Mouse (Mus musculus) forebrain, embryonic 11.5 days (tissue): ENCODE data around the gene Emb. TPM values are rescaled to one million over a fixed set of nuclear protein-coding genes. Genes with fewer than 3 reads are reported as not detected.

Source experiments
- ATAC-seq: fragments of 200-750 bp; cut with Nextera tagmentation; replicated peaks from 2 replicates; pipeline ENCODE4 v1.8.0; 2017; ENCODE audit warnings: moderate TSS enrichment; ENCODE audit not compliant: low FRiP score
- DNase-seq: peaks from one replicate; pipeline ENCODE4 v3.0.0-alpha.2; 2017; ENCODE audit warnings: low spot score
- H3K27ac ChIP-seq: fragments of 300-500 bp; sonication (generic); 2 replicates; pipeline ENCODE4 v1.5.1; 2014; ENCODE audit warnings: low read depth, low read length
- H3K27me3 ChIP-seq: fragments of 300-500 bp; sonication (generic); 2 replicates; pipeline ENCODE4 v1.6.1; 2014; ENCODE audit warnings: mild to moderate bottlenecking, low read length, mixed read lengths; ENCODE audit not compliant: control insufficient read depth, insufficient read depth
- H3K36me3 ChIP-seq: fragments of 300-500 bp; sonication (generic); 2 replicates; pipeline ENCODE4 v1.6.1; 2014; ENCODE audit warnings: mild to moderate bottlenecking, low read length, moderate library complexity, mixed read lengths; ENCODE audit not compliant: control insufficient read depth, insufficient read depth
- H3K4me1 ChIP-seq: fragments of 300-500 bp; sonication (generic); replicated peaks from 2 replicates; pipeline ENCODE4 v1.6.1; 2014; ENCODE audit warnings: low read length, mixed read lengths; ENCODE audit not compliant: control insufficient read depth, insufficient read depth
- H3K4me2 ChIP-seq: fragments of 300-500 bp; sonication (generic); 2 replicates; pipeline ENCODE4 v1.6.1; 2014; ENCODE audit warnings: low read depth, mild to moderate bottlenecking, low read length, moderate library complexity, mixed read lengths; ENCODE audit not compliant: severe bottlenecking
- H3K4me3 ChIP-seq: fragments of 300-500 bp; sonication (generic); 2 replicates; pipeline ENCODE4 v1.5.1; 2014; ENCODE audit warnings: low read depth, low read length
- H3K9ac ChIP-seq: fragments of 300-500 bp; sonication (generic); 2 replicates; pipeline ENCODE4 v1.6.1; 2014; ENCODE audit warnings: low read length
- H3K9me3 ChIP-seq: fragments of 300-500 bp; sonication (generic); 2 replicates; pipeline ENCODE4 v1.6.1; 2016; ENCODE audit warnings: low read length, mixed read lengths; ENCODE audit not compliant: control insufficient read depth
- WGBS: fragments of 180-500 bp; shearing (Covaris S2); extraction: QIAGEN DNeasy Blood & Tissue Kit; methylation state at CpG from one replicate; pipeline ENCODE4 v1.1.7; 2014; 5-methylcytosine and 5-hydroxymethylcytosine counted together
- polyA plus RNA-seq: library from polyadenylated mRNA; unstranded; fragments of >200 nt; fragmentation: Nextera tagmentation; extraction: Ambion mirVana; gene quantifications from 2 replicates; pipeline ENCODE4 v1.2.1, GENCODE M21; 2014

The Emb gene
- polyA plus RNA-seq, 1 experiment from 2014 or later: 35.4 TPM

DNA sequence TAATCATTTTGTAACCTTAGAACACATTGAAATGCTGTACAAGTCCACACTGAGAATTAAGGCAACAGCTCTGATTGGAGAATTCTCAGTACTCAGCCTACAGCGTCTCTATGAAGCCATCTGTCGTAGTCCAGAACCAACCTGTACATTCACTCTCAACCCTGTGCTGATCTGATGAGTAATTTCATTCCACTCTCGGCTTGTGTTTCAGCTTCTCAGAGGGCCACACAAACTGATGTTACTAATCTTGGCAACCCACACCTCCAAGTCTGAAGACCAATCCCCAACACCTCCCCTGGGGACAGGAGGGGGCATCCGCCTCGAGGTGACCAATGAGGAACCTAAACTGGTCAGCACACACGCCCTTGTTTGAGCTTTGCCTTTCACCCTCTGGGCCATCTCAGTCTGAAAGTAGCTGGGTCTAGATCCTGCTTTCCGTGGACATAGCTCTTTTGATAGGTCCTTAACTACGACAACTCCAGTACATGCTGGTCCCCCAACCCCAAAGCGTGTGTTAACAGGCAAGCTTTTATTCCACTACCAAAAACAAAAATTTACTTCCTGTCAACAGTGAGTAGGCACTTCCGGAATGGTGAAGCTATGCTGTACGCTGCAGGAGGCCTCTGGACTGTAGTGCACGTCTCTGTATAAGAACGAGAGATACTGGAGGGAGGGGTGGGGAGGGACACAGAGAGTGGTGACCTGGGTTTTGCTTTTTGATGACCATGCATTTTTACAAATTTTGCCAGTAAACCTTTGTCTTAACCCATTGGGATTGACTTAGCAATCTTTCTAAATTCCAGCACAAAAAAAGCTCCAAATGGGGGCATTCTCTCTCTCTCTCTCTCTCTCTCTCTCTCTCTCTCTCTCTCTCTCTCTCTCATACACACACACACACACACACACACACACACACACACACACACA, 12.5 kb upstream of the Emb start:
- no peaks in the 10 kb centered on the region for H3K36me3 ChIP-seq
- no peak overlapping the region for H3K27ac ChIP-seq
- DNase-seq: no peak
- H3K4me1 ChIP-seq: no peaks in the 10 kb centered on the region
- no peaks in the 10 kb centered on the region for H3K9me3 ChIP-seq
- ATAC-seq: no peak
- WGBS: 91% methylated on average over 13 of the region's 13 CpGs
- no peak overlapping the region for H3K9ac ChIP-seq
- no peaks in the 10 kb centered on the region for H3K27me3 ChIP-seq
- H3K4me2 ChIP-seq: no peak overlapping the region
- H3K4me3 ChIP-seq: no peak overlapping the region

- no peaks in the 10 kb centered on the region for H3K36me3 ChIP-seq
- H3K4me2 ChIP-seq: no peak overlapping the region
- no peak overlapping the region for H3K27ac ChIP-seq
- H3K4me3 ChIP-seq: no peak overlapping the region
- no peaks in the 10 kb centered on the region for H3K27me3 ChIP-seq
- H3K9me3 ChIP-seq: no peaks in the 10 kb centered on the region
- H3K4me1 ChIP-seq: no peaks in the 10 kb centered on the region
- no peak for ATAC-seq
- H3K9ac ChIP-seq: no peak overlapping the region
- no peak for DNase-seq
- WGBS: 91% methylated on average over 2 of the region's 2 CpGs
Observed at GRCm38 (mm10) chr13:117197666-117198065, 10.7 kb upstream of the Emb start.

GRCm38 (mm10) chr13:117198402-117199083, 9.8 kb upstream of the Emb start:
- H3K27me3 ChIP-seq: no peaks in the 10 kb centered on the region

DNA sequence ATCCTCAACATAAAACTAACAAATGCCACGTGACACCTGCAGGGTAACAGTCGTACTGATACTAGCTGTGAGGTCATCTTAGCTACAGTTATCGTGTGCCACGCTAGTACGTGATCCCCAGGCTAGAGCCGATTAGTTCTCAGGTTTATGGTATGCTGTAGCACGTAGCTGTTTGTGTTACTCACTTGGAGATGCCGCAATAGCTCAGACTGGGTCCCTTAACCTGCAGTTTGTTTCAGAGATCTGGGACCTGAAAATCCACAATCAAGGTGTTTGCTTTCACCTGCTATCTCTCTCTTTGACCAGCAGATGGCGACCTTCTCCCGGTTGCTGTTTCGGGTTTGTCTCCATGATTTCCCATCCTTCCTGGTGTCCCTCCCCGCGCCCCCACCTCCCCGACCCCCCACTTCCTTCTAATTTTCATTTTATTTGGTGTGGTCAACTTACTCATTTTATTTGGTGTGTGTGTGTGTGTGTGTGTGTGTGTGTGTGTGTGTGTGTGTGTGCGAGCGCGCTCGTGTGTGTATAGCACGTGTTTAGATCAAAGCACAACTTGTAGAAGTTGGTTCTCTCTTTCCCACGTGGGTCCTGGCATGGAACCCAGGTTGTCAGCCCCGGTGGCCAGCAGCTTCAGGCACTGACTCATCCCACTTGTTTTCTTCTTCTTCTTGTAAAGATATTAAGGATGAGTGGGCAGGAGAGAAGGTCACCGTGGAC, 5.4 kb upstream of the Emb start:
- no peak overlapping the region for H3K27ac ChIP-seq
- H3K4me3 ChIP-seq: no peak overlapping the region
- 48% methylated on average over 22 of the region's 22 CpGs for WGBS
- H3K4me2 ChIP-seq: no peak overlapping the region
- H3K9ac ChIP-seq: no peak overlapping the region
- H3K9me3 ChIP-seq: no peaks in the 10 kb centered on the region
- H3K27me3 ChIP-seq: no peaks in the 10 kb centered on the region
- H3K4me1 ChIP-seq: no peaks in the 10 kb centered on the region
- ATAC-seq: peak; percentile 58
- no peaks in the 10 kb centered on the region for H3K36me3 ChIP-seq
- DNase-seq: peak; percentile 59

More at GRCm38 (mm10) chr13:117198402-117199083, 9.8 kb upstream of the Emb start:
- ATAC-seq: no peak; the same call in 1 of the 2 replicates
- Histone ChIP-seq H3K4me1 (no peaks in the 10 kb centered on the region), H3K36me3 (no peaks in the 10 kb centered on the region), H3K4me2 (no peak overlapping the region), H3K27ac (no peak overlapping the region), H3K9me3 (no peaks in the 10 kb centered on the region), H3K9ac (no peak overlapping the region), H3K4me3 (no peak overlapping the region)
- WGBS: 89% methylated on average over 7 of the region's 7 CpGs
- peak; percentile 88 for DNase-seq

DNA sequence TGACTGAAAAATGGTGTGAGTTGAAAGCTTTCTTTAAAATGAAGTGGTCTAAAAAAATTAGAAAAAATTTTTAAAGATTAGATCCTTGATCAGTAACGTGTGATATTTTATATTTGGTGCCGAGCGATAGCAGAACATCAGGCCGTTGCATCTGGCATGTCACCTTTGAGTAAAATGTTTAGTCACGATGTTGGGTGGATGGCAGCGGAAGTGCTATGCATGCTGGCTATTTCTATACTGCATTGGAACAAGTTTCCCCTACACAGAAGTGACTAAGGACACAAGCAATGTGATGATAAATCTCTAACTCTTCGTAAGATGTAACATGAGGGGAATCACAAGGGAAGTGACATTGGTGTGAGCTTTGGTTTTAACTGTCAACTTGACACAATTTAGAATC, 3.7 kb upstream of the Emb start:
- Histone ChIP-seq H3K4me2 (no peak overlapping the region), H3K9me3 (no peaks in the 10 kb centered on the region), H3K27ac (no peak overlapping the region), H3K4me1 (no peaks in the 10 kb centered on the region), H3K9ac (no peak overlapping the region), H3K36me3 (no peaks in the 10 kb centered on the region), H3K27me3 (no peaks in the 10 kb centered on the region), H3K4me3 (no peak overlapping the region)
- WGBS: 94% methylated on average over 7 of the region's 7 CpGs
- no peak for DNase-seq
- no peak for ATAC-seq

- Histone ChIP-seq H3K9me3 (no peaks in the 10 kb centered on the region), H3K4me1 (no peaks in the 10 kb centered on the region), H3K27ac (no peak overlapping the region), H3K27me3 (no peaks in the 10 kb centered on the region), H3K36me3 (no peaks in the 10 kb centered on the region), H3K9ac (no peak overlapping the region), H3K4me3 (no peak overlapping the region), H3K4me2 (no peak overlapping the region)
- 95% methylated on average over 8 of the region's 8 CpGs for WGBS
- ATAC-seq (no peak), DNase-seq (no peak)
Observed at GRCm38 (mm10) chr13:117206066-117206465, 2.3 kb upstream of the Emb start.

DNA sequence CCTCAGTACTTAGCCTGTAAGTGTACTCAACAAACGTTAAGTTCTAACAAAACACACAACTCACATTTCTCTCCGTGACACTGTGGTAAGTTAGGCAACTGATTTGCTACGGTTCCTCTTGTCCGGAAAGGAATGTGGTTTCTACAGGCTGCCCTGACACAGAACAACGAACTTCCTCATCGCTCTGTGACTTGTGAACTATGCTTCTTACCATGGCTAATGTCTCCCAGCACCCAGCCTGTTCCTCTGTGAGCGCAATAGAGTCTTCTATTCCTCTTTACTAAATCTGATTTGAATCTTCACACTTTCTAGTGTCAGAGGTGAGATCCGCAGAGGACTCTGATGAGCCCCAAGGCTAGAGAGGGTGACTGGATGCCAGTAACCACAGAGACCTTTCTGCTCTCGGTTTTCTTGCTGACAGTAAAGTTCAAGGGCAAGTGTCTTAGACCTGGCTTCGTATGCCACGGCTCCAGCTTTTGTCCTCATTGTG, 3.1 kb downstream of the Emb start:
- DNase-seq (no peak), ATAC-seq (no peak)
- Histone ChIP-seq H3K9ac (no peak overlapping the region), H3K4me1 (0 out of 2 replicates have a peak, but pooled peaks cover 1% of the 10 kb centered on the region), H3K27ac (no peak overlapping the region), H3K4me3 (no peak overlapping the region), H3K9me3 (no peaks in the 10 kb centered on the region), H3K27me3 (no peaks in the 10 kb centered on the region), H3K36me3 (no peaks in the 10 kb centered on the region), H3K4me2 (no peak overlapping the region)
- WGBS: 78% methylated on average over 11 of the region's 11 CpGs

DNA sequence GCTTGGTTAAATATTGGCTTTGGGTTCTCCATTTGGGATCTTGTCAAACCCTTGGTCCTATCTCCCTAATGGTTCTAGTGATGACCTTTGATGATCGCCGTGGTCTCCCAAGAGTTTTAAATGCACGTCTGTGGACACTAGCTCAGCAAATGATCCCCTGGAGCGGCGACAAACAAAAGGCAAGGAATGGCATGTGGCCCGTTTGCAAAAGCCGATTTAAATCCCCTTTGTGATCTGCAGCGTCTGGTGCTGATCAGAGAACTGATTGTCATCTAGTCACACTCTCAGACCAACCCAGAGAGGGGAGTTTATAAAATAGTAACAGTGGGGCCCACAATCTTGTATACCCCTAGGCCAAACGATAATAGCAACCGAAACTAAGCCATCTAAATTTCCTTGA, 7.1 kb downstream of the Emb start:
- DNase-seq: no peak
- Histone ChIP-seq H3K27me3 (no peaks in the 10 kb centered on the region), H3K9me3 (no peaks in the 10 kb centered on the region), H3K36me3 (no peaks in the 10 kb centered on the region), H3K4me1 (0 out of 2 replicates have a peak, but pooled peaks cover 1% of the 10 kb centered on the region), H3K4me3 (no peak overlapping the region), H3K9ac (no peak overlapping the region), H3K27ac (no peak overlapping the region), H3K4me2 (no peak overlapping the region)
- no peak for ATAC-seq
- WGBS: 2% methylated on average over 10 of the region's 10 CpGs
